Mouse (Mus musculus): ENCODE results near the gene Tpi1.

DNA sequence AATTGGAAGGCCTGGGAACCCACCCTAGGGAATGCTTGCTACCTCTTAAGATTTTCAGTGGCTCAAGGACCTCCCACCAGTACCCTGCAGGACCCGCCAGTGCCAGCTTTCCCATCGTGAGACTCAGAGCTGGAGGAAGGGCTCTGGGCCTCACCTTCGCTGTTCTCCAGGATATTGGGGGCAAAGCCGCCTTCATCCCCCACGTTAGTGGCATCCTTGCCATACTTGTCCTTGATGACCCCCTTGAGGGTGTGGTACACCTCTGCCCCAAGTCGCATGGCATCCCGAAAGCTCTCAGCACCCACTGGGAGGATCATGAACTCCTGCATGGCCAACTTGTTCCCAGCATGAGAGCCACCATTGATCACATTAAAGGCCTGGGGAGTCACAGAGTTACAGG lies 48.1 kb downstream of the Tpi1 start:
- TF ChIP-seq CTCF (IDR thresholded peaks at IDR 0.05; ENCODE audit: low read depth) (no peak), EP300 (IDR thresholded peaks at IDR 0.05; ENCODE audit: low read depth) (no peak)
